Mouse (Mus musculus) adrenal gland, postnatal 25 days (tissue): ENCODE measurements at regions not wholly inside any gene's neighbourhood (a gene's known extent, or its start where the extent isn't known, plus 50 kb on each side); places are given as distances from the start of the nearest gene placed in this dataset.
"Not testable (repeated sequence)": the region's sequence is repeated elsewhere in the genome, so short reads cannot be mapped to it uniquely, and the experiment has no call there.

ENCODE experiments used
- DNase-seq: peaks from one replicate; pipeline ENCODE4 v3.0.0; 2021; ENCODE audit warnings: mixed read lengths

GRCm38 (mm10) chr10:113759099-113759498 is 830.3 kb upstream of the Atxn7l3b start:
- no peak for DNase-seq

DNA sequence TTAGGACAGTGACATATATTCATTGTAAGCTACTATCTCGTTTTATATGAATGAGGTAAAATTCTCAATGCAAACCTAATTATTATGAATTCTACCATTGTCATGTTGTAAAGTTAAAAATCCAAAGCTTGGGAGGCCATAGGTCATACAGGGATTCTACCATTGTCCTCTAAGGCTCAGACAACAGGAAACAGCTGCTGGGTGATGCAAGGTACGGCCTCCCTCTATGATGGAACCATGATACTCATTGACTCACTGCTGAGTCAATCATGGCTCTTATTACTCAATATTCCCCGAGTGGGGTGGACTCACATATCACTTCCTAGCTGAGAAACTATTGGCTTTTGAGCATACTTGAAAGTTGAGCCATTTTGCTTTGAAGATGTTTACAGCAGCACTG is 807.4 kb upstream of the Atxn7l3b start:
- DNase-seq: no peak

DNA sequence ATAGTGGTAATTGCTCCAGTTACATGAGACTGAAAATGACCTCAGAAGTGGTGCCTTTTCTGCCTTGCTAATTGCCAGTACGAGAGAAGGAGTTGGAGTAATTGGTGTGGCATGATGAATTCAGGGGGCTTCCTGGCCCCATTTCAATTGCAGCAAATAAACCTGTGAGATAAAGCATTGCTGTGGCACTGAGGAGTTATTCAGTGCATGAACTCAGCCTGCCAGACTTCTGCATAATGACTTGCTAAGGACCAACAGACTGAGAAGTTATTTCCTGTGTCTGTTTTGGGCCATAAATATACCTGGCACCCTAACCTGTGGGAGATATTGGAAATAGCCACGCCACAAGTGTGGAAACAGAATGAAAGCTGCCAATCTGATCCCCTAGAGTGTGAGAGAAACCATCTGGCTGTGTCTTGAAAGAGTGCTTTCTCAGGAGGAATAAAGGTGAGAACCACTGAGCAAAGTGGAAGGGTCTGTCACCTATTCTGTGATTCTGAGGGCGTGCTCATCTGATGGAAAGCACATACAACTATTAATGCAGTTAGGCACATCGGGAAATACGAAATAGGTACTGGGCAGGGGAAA is 776.4 kb upstream of the Atxn7l3b start:
- DNase-seq: no peak

DNA sequence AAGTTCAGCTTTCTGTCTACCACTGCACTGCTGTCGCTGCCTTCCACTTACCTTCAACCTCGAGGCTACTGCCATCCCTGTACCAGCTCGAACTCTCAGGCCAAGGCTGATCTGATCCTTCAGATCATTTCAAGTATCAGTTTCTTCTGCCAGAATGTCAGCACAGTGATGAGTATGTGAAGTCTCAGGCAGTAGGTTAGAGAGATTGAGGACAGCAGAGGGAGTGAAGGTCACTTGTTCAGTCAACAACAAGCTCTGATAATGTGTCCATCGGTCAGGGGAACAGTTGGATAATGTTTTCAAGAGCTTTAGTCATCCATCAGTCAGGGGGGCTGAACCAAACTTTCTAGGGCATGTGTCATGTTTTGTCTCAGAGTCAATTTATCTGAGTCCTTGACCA is 741.8 kb upstream of the Atxn7l3b start:
- DNase-seq: not testable (repeated sequence)

GRCm38 (mm10) chr10:113652803-113653454 is 724.1 kb upstream of the Atxn7l3b start:
- DNase-seq: peak; percentile 7

GRCm38 (mm10) chr10:113652100-113652499 is 723.3 kb upstream of the Atxn7l3b start:
- no peak for DNase-seq

DNA sequence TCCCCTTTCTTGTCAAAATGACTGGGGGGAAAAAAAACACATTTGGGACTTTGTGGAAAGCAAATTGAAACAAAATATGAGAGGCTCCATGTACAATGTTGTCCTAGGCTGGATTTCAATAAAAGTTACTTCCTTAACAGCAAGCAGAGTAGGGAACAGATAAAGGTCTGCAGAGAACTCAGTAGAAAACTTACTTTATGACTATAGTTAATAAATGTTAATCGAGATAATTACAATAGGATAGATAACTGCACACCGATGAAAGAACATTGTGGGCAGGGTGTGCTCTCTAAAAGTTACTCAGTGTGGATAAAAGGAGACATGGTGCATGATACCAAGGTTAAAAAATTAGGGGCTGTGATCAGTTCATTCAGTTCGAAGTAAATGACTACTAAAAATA is 691.6 kb upstream of the Atxn7l3b start:
- DNase-seq: no peak

DNA sequence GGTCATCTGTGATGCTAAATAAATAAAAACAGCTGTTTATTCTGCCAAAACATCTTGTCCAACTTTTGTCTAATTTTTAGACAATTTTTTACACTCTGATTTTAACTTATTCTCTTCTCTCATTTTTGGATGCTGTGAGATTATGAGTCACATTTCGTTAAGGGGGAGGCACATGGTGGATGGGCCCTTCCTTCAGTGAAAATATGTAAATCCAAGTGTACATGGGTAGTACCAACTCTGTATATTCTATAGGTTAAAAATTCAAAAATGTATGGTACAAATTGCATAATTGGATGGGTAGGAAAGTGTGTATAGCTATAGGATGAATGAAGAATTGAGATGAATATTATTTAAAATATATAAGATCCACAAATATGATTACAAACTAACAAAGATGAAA is 687.1 kb upstream of the Atxn7l3b start:
- no peak for DNase-seq

GRCm38 (mm10) chr10:113593436-113593835 is 664.6 kb upstream of the Atxn7l3b start:
- DNase-seq: no peak

GRCm38 (mm10) chr10:113592126-113592525 is 663.3 kb upstream of the Atxn7l3b start:
- no peak for DNase-seq

- DNase-seq: no peak
These were observed 641.5 kb upstream of the Atxn7l3b start for GRCm38 (mm10) chr10:113570270-113570669.
